Mouse (Mus musculus): ENCODE data around the gene Def8.

The Def8 gene

GRCm38 (mm10) chr8:123478456-123479218 lies 55.3 kb downstream of the Def8 start:
- in situ Hi-C loops (cut with MboI; ENCODE audit: low sequenced_read_pairs) = no loop called here

- in situ Hi-C loops (cut with MboI; ENCODE audit: low sequenced_read_pairs) = no loop called here
These were observed 59.3 kb downstream of the Def8 start for GRCm38 (mm10) chr8:123482627-123483026.

GRCm38 (mm10) chr8:123491280-123492075 lies 68.2 kb downstream of the Def8 start:
- in situ Hi-C loops (cut with MboI; ENCODE audit: low sequenced_read_pairs) = no loop called here

GRCm38 (mm10) chr8:123492898-123493297 lies 69.6 kb downstream of the Def8 start:
- in situ Hi-C loops (cut with MboI; ENCODE audit: low sequenced_read_pairs) = no loop called here

- in situ Hi-C loops (cut with MboI; ENCODE audit: low sequenced_read_pairs) = no loop called here
These were observed 74.4 kb downstream of the Def8 start for GRCm38 (mm10) chr8:123497699-123498098.

GRCm38 (mm10) chr8:123498963-123499362 lies 75.6 kb downstream of the Def8 start:
- in situ Hi-C loops (cut with MboI; ENCODE audit: low sequenced_read_pairs) = no loop called here

GRCm38 (mm10) chr8:123499556-123499955 lies 76.2 kb downstream of the Def8 start:
- in situ Hi-C loops (cut with MboI; ENCODE audit: low sequenced_read_pairs) = no loop called here

- in situ Hi-C loops (cut with MboI; ENCODE audit: low sequenced_read_pairs) = no loop called here
These were observed 78.9 kb downstream of the Def8 start for GRCm38 (mm10) chr8:123502192-123502591.

GRCm38 (mm10) chr8:123503801-123504467 lies 80.6 kb downstream of the Def8 start:
- in situ Hi-C loops (cut with MboI; ENCODE audit: low sequenced_read_pairs) = no loop called here

- in situ Hi-C loops (cut with MboI; ENCODE audit: low sequenced_read_pairs) = no loop called here
These were observed 81.4 kb downstream of the Def8 start for GRCm38 (mm10) chr8:123504591-123505195.

- in situ Hi-C loops (cut with MboI; ENCODE audit: low sequenced_read_pairs) = no loop called here
These were observed 81.9 kb downstream of the Def8 start for GRCm38 (mm10) chr8:123505267-123505666.

- in situ Hi-C loops (cut with MboI; ENCODE audit: low sequenced_read_pairs) = no loop called here
These were observed 82.4 kb downstream of the Def8 start for GRCm38 (mm10) chr8:123505695-123506094.

GRCm38 (mm10) chr8:123507153-123507552 lies 83.8 kb downstream of the Def8 start:
- in situ Hi-C loops (cut with MboI; ENCODE audit: low sequenced_read_pairs) = no loop called here

GRCm38 (mm10) chr8:123510819-123511218 lies 87.5 kb downstream of the Def8 start:
- in situ Hi-C loops (cut with MboI; ENCODE audit: low sequenced_read_pairs) = no loop called here

All from CH12F3 (cell line).